Mouse (Mus musculus) brain, embryonic 14.5 days (tissue): ENCODE results near the gene Plcb4.

Experiments used
- CTCF ChIP-seq: fragments of 200-500 bp; IDR thresholded peaks from 2 replicates; pipeline ENCODE4 v1.5.1; 2012; ENCODE audit warnings: inconsistent platforms, mild to moderate bottlenecking, moderate library complexity, borderline replicate concordance; ENCODE audit not compliant: insufficient read depth, insufficient read length; ENCODE audit errors: extremely low read depth
- POLR2A ChIP-seq: fragments of 200-500 bp; IDR thresholded peaks from 2 replicates; pipeline ENCODE4 v1.6.1; 2012; ENCODE audit warnings: mild to moderate bottlenecking, inconsistent platforms, borderline replicate concordance; ENCODE audit not compliant: poor library complexity, insufficient read depth, insufficient read length, severe bottlenecking; ENCODE audit errors: extremely low read depth

DNA sequence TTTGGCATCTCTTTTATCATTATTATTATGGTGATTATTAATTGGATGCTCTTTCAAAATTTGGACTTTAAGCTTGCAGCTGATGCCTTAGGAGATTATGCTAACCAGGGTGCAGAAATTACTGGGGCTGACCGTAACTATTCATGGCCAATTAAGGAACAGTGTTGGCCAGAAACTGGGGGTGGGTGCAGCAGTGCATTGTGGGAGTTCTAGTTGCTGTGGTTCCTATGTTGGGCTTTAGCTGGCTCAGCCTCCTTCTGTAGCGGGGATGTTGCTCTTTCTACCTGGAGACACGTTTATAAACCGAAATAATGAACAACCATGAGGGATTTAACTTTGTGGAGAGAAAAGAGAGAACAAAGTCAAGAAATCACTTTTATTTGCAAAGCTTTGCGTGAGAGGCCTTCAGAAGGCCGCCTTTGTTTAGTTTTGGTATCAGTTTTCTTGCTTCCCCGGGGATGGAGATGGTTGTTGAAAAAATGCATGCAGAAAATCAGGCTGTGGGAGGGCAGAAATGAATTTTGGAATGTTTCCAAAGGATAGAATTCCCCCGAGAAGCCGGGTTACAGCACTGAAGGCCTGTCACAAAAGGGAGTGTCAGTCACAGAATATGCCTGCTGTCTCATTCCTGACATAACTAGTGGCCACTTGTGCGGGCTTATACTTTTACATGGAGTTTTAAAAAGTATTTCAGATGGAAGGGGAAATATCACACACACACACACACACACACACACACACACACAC is 84.3 kb downstream of the Plcb4 start:
- TF ChIP-seq CTCF (no peak), POLR2A (no peak)
